Mouse (Mus musculus): ENCODE results near the gene Gm13691.

GRCm38 (mm10) chr2:84009818-84010217 is 19.5 kb downstream of the Gm13691 start:
- TF ChIP-seq MAX (IDR thresholded peaks at IDR 0.05; ENCODE audit: low read depth): no peak
- TF ChIP-seq POLR2A (IDR thresholded peaks at IDR 0.05; ENCODE audit: insufficient read length, low read depth): no peak
- no peak for TF ChIP-seq POLR2AphosphoS2 (IDR thresholded peaks at IDR 0.05; ENCODE audit: insufficient read length, low read depth)
- no peak for TF ChIP-seq E2F4 (IDR thresholded peaks at IDR 0.05; ENCODE audit: insufficient read depth)
- TF ChIP-seq MYOG (IDR thresholded peaks at IDR 0.05; ENCODE audit: control insufficient read depth in 1 of 3, insufficient read depth in 1 of 3, insufficient read length in 2 of 3, low read depth in 2 of 3): no peak
- TF ChIP-seq USF1 (IDR thresholded peaks at IDR 0.05; ENCODE audit: low read depth): no peak
- TF ChIP-seq TCF12 (IDR thresholded peaks at IDR 0.05; ENCODE audit: insufficient read depth, poor library complexity, severe bottlenecking): no peak
